Mouse (Mus musculus) kidney, postnatal 10 days (tissue): ENCODE data around the gene Prkce.

Experiments
- DNase-seq: peaks from one replicate; pipeline ENCODE4 v3.0.0; 2021; ENCODE audit warnings: mixed read lengths

Gene Prkce

DNA sequence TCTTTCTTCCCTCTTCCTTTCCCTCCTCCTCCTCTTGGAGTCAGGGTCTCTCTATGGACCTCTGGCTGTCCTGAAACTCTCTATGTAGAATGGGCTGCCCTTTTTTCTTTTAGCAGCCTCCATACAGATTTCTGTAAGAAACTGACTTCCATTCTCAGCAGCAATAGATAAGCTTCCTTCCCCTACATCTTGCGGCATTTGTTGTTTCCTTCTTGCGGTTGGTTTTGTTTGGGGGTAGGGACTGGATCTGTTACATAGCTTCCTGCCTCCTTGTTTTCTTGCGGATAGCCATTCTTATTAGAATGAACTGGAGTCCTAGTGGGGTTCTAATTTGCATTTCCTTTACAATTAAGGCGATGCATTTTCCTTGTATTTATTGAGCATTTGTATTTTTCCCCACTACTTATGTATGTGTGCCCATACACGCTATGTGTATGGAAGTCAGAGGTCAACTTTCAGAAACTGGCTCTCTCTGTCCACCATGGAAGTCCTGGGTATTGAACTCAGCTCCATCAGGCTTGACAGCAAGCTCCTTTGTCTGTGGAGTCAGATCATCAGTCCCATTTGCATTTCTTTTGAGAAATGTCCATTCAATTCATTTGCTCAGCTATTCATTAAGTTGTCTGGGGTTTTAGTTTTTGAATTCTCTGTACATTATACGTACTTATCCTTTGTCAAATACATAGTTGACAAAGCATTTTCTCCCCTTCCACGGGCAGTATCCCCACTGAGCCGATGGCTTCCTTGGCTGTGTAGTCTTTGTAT is 500.4 kb downstream of the Prkce start:
- DNase-seq = no peak

DNA sequence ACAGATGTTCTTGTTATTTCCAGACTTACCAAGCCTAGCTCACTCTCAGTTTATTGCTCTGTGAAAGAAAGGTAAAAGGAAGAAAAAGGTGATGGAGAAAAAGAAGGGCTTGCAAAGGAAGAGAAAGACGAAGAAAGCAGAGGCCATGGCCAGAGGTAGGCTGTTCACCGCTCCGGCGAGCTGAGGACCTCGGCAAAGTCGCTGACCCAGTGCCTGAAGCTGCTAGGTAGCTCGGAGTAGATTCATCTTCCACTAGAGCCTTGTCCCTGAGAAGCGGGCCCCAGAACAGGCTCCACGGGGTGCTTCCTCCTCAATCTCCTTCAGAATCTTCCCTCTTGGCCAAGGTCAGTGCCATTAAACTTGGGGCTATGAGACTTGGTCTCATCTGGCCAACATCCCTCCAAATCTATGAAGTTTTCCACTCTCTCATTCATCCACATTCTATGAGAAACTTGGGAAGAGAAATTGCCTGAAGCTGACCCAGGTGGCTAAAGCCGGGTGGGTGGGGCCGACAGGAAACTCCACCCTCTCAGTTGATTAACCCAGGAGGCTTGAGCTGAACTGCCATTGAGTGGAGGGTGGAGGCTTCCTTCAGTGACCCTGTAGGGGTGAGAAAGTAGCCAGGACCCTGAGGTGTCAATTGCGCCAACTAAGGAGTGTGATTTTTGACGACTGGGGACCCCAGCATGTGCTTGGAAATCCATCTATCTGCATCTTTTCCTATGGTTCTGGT is 502.2 kb downstream of the Prkce start:
- DNase-seq = no peak

DNA sequence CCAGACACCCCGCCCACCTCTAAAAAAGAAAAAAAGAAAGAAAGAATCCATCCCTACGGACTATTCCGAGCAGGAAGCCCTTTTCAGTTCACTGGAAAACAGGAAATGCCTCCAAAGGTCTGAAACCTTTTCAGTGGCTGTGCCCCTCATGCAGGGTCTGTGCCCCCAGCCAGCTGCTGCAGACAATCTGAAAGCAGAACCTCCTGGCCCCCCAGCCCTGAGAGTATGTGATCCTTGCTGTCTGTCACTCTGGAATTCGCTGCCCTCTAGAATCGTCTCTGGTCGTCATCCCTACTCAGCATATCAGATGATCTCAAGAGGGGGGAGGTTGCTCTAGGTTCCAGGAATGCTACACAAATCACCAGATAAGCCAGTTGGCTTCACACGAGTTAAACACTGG is 503.1 kb downstream of the Prkce start:
- DNase-seq = peak; percentile 57

DNA sequence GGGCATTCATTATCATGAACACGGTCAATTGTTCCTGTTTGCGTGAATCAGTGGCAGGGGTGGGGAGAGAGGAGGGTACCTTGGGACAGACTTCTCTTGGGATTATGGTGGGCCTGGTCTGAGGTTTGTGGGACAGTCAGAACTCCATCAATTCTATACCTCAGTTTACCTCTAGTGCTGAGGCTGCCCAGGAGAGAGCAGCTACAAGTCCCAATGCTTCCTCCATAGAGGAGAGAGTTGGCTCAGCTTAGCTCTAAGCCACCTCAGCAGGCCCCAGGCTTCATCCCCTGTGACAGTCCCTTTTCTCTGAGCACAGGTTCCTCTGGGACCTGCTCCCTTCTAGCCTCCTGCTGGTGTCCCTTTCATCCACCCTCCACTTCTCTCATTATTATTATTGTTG is 507.4 kb downstream of the Prkce start:
- no peak for DNase-seq

DNA sequence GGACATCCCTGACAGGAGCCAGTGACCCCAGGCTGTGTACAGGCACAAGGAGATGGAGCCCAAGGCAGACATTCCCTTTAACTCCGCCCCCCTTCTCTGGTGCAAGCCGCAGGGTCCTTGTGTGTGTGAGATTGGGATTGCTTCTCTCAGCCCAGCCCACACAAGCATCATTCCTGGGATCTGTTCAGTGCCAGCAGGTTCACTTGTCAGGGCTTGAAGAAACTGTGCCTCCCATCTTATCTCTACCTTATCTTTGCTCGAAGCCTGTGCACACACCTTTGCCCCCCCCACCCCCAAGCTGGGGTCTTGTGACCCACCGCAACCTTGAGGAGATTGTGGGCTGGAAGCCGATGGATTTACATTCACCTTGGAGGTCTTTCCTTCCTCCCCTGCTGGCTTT is 508.8 kb downstream of the Prkce start:
- DNase-seq = no peak

DNA sequence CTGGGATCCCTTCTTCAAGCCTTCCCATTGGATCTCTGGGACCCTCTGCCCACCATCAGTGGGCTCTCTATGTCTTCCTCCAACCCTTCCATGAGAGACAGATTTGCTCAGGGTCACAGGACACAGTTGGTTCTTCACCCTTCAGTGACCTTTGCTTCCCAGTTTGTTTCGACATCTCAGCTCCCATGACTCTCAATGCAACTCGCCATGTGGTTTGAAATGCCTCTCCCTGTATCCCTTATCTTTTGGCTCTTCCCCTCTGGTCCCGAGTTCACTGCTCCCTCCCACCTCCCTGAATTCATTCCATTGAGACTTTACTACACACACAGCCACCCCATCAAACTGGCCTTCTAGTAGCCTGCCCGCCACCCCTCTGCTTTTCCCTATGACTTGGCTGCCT is 509.3 kb downstream of the Prkce start:
- DNase-seq = no peak

DNA sequence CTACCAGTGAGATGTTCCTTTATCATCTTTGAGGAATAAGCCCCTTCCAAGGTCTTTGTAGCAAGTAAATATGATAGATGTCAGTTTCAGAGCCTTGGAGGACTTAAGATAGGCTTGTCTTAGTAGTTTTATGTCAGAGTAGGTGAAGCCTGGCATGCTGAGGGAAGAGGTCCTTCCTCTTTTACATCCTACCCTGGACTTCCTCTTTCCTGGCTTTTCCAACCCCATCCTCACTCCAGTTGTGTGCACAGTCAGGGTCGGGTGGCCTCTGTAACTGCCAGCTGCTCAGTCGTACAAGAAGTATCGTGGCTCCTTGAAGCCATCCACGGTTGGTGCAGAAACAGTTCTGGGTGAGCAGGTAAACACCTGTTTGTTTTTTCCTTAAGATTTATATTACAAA is 517.7 kb downstream of the Prkce start:
- no peak for DNase-seq

DNA sequence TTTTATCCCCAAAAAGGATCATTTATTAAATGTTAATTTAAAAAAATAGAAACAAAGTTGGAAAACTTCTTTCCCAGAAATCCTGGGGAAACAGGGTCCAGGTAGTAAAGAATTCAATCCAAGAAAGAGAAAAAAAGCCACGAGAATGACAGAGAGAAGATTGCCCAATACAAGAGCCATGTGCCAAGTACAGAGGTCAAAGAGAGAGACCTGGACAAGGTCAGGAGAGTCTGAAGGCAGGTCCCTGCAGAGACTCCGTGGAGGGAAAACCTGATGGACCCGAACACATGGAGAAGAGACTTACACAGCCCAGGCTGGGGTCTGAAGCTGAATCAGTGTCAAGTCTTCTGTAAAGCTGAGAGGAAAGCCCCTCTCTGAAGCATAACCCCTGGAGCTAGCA is 519.4 kb downstream of the Prkce start:
- no peak for DNase-seq

DNA sequence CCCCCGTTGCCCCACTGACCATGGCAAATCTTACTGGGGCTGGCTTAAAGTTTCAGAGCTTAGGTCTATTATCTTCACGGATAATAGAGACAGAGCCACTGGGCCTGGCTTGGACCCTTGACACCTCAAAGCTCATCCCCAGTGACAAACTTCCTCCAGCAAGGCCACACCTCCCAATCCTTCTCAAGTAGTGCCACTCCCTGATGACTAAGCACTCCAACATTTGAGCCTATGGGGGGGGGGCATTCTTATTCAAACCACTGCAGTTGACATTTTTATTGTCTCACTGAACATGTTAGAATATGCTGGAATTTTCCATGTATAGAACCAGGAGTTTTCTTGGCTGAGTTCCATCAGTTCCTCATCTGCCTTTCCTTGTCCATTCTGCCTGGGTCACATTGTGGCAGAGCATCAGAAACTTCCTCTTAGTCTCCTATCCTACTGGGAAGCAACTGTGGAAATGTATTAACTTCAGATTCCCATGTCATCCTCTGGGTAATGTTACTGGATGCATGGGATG is 523.3 kb downstream of the Prkce start:
- no peak for DNase-seq

DNA sequence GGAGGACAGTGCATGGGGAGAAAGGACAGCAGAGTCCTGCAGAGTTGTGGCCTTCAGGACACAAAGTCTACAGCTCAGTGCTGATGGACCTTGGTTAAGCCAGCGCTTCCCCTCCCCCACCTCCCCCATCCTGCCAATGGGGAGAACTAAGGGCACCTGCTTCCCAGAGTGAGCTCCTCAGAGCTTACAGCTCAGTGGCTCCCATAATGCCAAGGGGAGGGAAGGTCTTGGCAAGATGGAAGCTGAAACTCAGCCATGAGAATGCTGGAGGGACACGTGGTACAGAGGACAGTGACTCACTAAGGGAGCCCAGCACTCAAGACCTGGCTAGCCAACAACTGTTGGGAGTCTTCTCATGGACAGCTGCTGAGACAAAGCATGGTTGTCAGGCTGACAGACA is 530.2 kb downstream of the Prkce start:
- DNase-seq = no peak

DNA sequence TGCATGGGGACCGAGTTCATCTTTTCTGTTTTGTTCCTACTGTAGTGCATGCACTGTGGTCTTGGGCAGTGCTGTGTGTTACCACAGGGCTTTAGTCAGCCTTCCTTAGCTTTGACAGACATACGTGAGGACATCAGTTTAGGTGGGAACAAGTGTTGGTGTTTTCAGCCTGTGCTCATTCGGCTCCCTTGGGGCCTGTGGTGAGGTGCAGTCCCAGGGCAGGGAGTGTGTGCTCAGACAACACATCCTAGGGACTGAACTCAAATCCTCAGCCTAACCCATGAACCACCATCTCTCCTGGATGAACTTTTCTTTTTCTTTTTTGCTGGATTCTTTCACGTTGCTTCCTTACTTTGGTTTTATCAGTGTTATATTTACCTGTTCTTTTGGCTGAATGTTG is 535.8 kb downstream of the Prkce start:
- no peak for DNase-seq

DNA sequence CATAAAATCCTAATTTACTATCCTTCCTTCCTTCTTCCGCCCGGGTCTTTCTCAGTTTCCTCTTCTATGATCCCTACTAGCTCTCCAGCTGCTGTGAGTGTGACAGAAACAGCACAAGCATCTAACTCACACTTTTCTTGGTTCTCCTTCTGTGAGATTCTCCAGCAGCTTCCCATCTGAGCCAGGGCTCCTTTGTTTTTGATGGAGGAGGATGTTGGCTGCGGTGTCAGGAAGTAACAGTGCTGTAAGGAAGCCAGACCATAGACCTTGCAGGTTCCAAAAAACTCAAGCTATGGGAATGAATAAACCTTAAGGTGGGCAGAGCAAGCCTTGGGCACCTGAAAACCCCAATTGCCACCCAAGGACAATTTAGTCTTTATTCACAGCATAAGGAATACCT is 537.7 kb downstream of the Prkce start:
- peak; percentile 21 for DNase-seq

DNA sequence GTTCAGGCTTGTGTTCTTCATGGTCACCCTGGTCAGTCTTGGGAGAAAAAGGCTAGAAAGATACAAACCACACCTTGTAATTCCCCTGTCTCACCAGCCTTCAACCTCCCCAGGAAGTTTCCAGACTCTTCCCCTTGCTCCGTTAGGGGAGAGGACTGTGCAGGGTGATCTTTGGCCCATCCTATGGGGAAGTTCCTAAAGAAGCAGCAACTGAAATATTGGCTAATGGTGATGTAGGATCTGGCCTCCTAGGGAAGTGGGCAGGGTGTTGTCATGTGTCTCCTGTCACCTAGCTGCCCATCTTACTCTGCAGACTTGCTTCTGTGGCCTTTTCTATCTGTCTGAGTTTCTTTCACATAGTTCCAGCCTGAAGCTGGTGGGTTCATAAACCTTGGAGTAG is 538.9 kb downstream of the Prkce start:
- DNase-seq = no peak
